Mouse (Mus musculus): Measurements from ENCODE around the gene Cybrd1. TPM values are rescaled to one million over a fixed set of nuclear protein-coding genes. Genes with fewer than 3 reads are reported as not detected.

Gene Cybrd1
- 4.0 and 9.4 TPM in 2 replicates for polyA plus RNA-seq (2012; rRNA removed)

- TF ChIP-seq CTCF (IDR thresholded peaks at IDR 0.05; ENCODE audit: borderline replicate concordance, extremely low read depth, insufficient read depth, insufficient read length) = no peak
- TF ChIP-seq POLR2A (IDR thresholded peaks at IDR 0.05; ENCODE audit: borderline replicate concordance, extremely low read depth, insufficient read depth, insufficient read length, poor library complexity, severe bottlenecking) = no peak
- peak; percentile 62 for DNase-seq (ENCODE audit: low read depth)
Measured at GRCm38 (mm10) chr2:71117797-71118708, at the start of gene Cybrd1. Gene Cybrd1, plus strand, starts transcription at chr2:71117923.

- DNase-seq (ENCODE audit: low read depth) = no peak
- TF ChIP-seq POLR2A (IDR thresholded peaks at IDR 0.05; ENCODE audit: borderline replicate concordance, extremely low read depth, insufficient read depth, insufficient read length, poor library complexity, severe bottlenecking) = no peak
- TF ChIP-seq CTCF (IDR thresholded peaks at IDR 0.05; ENCODE audit: borderline replicate concordance, extremely low read depth, insufficient read depth, insufficient read length) = no peak
Measured at GRCm38 (mm10) chr2:71071601-71072000, 46.1 kb upstream of the Cybrd1 start.

GRCm38 (mm10) chr2:71073330-71073729 lies 44.4 kb upstream of the Cybrd1 start:
- DNase-seq (ENCODE audit: low read depth) = no peak
- TF ChIP-seq CTCF (IDR thresholded peaks at IDR 0.05; ENCODE audit: borderline replicate concordance, extremely low read depth, insufficient read depth, insufficient read length) = no peak
- TF ChIP-seq POLR2A (IDR thresholded peaks at IDR 0.05; ENCODE audit: borderline replicate concordance, extremely low read depth, insufficient read depth, insufficient read length, poor library complexity, severe bottlenecking) = no peak

- TF ChIP-seq POLR2A (IDR thresholded peaks at IDR 0.05; ENCODE audit: borderline replicate concordance, extremely low read depth, insufficient read depth, insufficient read length, poor library complexity, severe bottlenecking) (no peak), CTCF (IDR thresholded peaks at IDR 0.05; ENCODE audit: borderline replicate concordance, extremely low read depth, insufficient read depth, insufficient read length) (no peak)
- DNase-seq (ENCODE audit: low read depth) = no peak
Measured at GRCm38 (mm10) chr2:71073828-71074227, 43.9 kb upstream of the Cybrd1 start.

GRCm38 (mm10) chr2:71082416-71082815 lies 35.3 kb upstream of the Cybrd1 start:
- no peak for TF ChIP-seq CTCF (IDR thresholded peaks at IDR 0.05; ENCODE audit: borderline replicate concordance, extremely low read depth, insufficient read depth, insufficient read length)
- no peak for TF ChIP-seq POLR2A (IDR thresholded peaks at IDR 0.05; ENCODE audit: borderline replicate concordance, extremely low read depth, insufficient read depth, insufficient read length, poor library complexity, severe bottlenecking)
- no peak for DNase-seq (ENCODE audit: low read depth)

GRCm38 (mm10) chr2:71083454-71084193 lies 34.1 kb upstream of the Cybrd1 start:
- DNase-seq (ENCODE audit: low read depth) = no peak
- TF ChIP-seq CTCF (IDR thresholded peaks at IDR 0.05; ENCODE audit: borderline replicate concordance, extremely low read depth, insufficient read depth, insufficient read length) (no peak), POLR2A (IDR thresholded peaks at IDR 0.05; ENCODE audit: borderline replicate concordance, extremely low read depth, insufficient read depth, insufficient read length, poor library complexity, severe bottlenecking) (no peak)

GRCm38 (mm10) chr2:71089766-71090165 lies 28.0 kb upstream of the Cybrd1 start:
- TF ChIP-seq POLR2A (IDR thresholded peaks at IDR 0.05; ENCODE audit: borderline replicate concordance, extremely low read depth, insufficient read depth, insufficient read length, poor library complexity, severe bottlenecking) (no peak), CTCF (IDR thresholded peaks at IDR 0.05; ENCODE audit: borderline replicate concordance, extremely low read depth, insufficient read depth, insufficient read length) (no peak)
- DNase-seq (ENCODE audit: low read depth) = no peak

GRCm38 (mm10) chr2:71090660-71091445 lies 26.9 kb upstream of the Cybrd1 start:
- DNase-seq (ENCODE audit: low read depth) = peak; percentile 20
- peak; percentile 41; the same call in 1 of the 2 replicates for TF ChIP-seq CTCF (IDR thresholded peaks at IDR 0.05; ENCODE audit: borderline replicate concordance, extremely low read depth, insufficient read depth, insufficient read length)
- no peak for TF ChIP-seq POLR2A (IDR thresholded peaks at IDR 0.05; ENCODE audit: borderline replicate concordance, extremely low read depth, insufficient read depth, insufficient read length, poor library complexity, severe bottlenecking)

GRCm38 (mm10) chr2:71096170-71096569 lies 21.6 kb upstream of the Cybrd1 start:
- TF ChIP-seq CTCF (IDR thresholded peaks at IDR 0.05; ENCODE audit: borderline replicate concordance, extremely low read depth, insufficient read depth, insufficient read length) (no peak), POLR2A (IDR thresholded peaks at IDR 0.05; ENCODE audit: borderline replicate concordance, extremely low read depth, insufficient read depth, insufficient read length, poor library complexity, severe bottlenecking) (no peak)
- no peak for DNase-seq (ENCODE audit: low read depth)

- DNase-seq (ENCODE audit: low read depth) = no peak
- TF ChIP-seq POLR2A (IDR thresholded peaks at IDR 0.05; ENCODE audit: borderline replicate concordance, extremely low read depth, insufficient read depth, insufficient read length, poor library complexity, severe bottlenecking) = no peak
- no peak for TF ChIP-seq CTCF (IDR thresholded peaks at IDR 0.05; ENCODE audit: borderline replicate concordance, extremely low read depth, insufficient read depth, insufficient read length)
Measured at GRCm38 (mm10) chr2:71102621-71103291, 15.0 kb upstream of the Cybrd1 start.

Data from brain, embryonic 14.5 days (tissue).